Mouse (Mus musculus) adrenal gland, postnatal 25 days (tissue): ENCODE data around the gene Erfe. TPM values are rescaled to one million over a fixed set of nuclear protein-coding genes. Genes with fewer than 3 reads are reported as not detected.
A peak's percentile ranks its signal among the peaks of the same experiment; 100 is the strongest.

Experiments
- DNase-seq: peaks from one replicate; pipeline ENCODE4 v3.0.0; 2021; ENCODE audit warnings: mixed read lengths
- long read RNA-seq: library from polyadenylated mRNA; stranded (forward); transcript quantifications from one replicate; pipeline ENCODE4 v2.0.0, GENCODE M21; 2021
- total RNA-seq: library from RNA; stranded (reverse); gene quantifications from 2 replicates; pipeline ENCODE4 v1.2.3, GENCODE M21; 2021

Erfe gene
- 2.7 and 5.9 TPM in 2 replicates for total RNA-seq
- long read RNA-seq, transcript Erfe-201 (8 exons, 2,815 nt), result major isoform, 7 of 11 reads
- long read RNA-seq, partial matches to known transcripts, result 2 of 11 reads
- long read RNA-seq, other reads (novel, unspliced or antisense), result 2 of 11 reads

- peak; percentile 77 for DNase-seq
These were observed at the start of gene Erfe for GRCm38 (mm10) chr1:91366215-91367108. Erfe (plus strand) TSS chr1:91366430.

- DNase-seq, result no peak
These were observed 48.6 kb upstream of the Erfe start for GRCm38 (mm10) chr1:91317656-91318055.

- no peak for DNase-seq
These were observed 44.3 kb upstream of the Erfe start, which contains the start of gene Espnl for GRCm38 (mm10) chr1:91321760-91322438. Espnl (plus strand) TSS chr1:91322075.

GRCm38 (mm10) chr1:91324646-91325045, 41.6 kb upstream of the Erfe start:
- DNase-seq, result no peak

- DNase-seq, result no peak
These were observed 40.7 kb upstream of the Erfe start for GRCm38 (mm10) chr1:91325488-91326042.

- DNase-seq, result no peak
These were observed 34.1 kb upstream of the Erfe start for GRCm38 (mm10) chr1:91332102-91332501.

- no peak for DNase-seq
These were observed 32.6 kb upstream of the Erfe start for GRCm38 (mm10) chr1:91333582-91333981.

GRCm38 (mm10) chr1:91337355-91337754, 28.9 kb upstream of the Erfe start:
- DNase-seq, result no peak

- no peak for DNase-seq
These were observed 22.2 kb upstream of the Erfe start for GRCm38 (mm10) chr1:91344001-91344400.

- no peak for DNase-seq
These were observed 21.1 kb upstream of the Erfe start for GRCm38 (mm10) chr1:91344921-91345685.

- DNase-seq, result peak; percentile 49
These were observed 19.3 kb upstream of the Erfe start for GRCm38 (mm10) chr1:91346892-91347291.

GRCm38 (mm10) chr1:91350841-91351240, 15.4 kb upstream of the Erfe start, which contains the start of gene Klhl30:
Klhl30 (plus strand) TSS chr1:91351016.
- no peak for DNase-seq

GRCm38 (mm10) chr1:91351249-91351648, 15.0 kb upstream of the Erfe start:
- no peak for DNase-seq

- no peak for DNase-seq
These were observed 14.0 kb upstream of the Erfe start for GRCm38 (mm10) chr1:91352277-91352676.

- DNase-seq, result peak; percentile 27
These were observed 10.1 kb upstream of the Erfe start for GRCm38 (mm10) chr1:91356105-91356504.

- no peak for DNase-seq
These were observed 4.1 kb upstream of the Erfe start for GRCm38 (mm10) chr1:91362113-91362512.

GRCm38 (mm10) chr1:91364822-91365644, 1.2 kb upstream of the Erfe start:
- no peak for DNase-seq

- DNase-seq, result no peak
These were observed 415 bp upstream of the Erfe start for GRCm38 (mm10) chr1:91365816-91366214.

GRCm38 (mm10) chr1:91367295-91367694, 1.1 kb downstream of the Erfe start:
- no peak for DNase-seq

GRCm38 (mm10) chr1:91369408-91369807, 3.2 kb downstream of the Erfe start:
- DNase-seq, result no peak

- peak; percentile 67 for DNase-seq
These were observed 3.8 kb downstream of the Erfe start for GRCm38 (mm10) chr1:91370055-91370454.
